Mouse (Mus musculus): Measurements from ENCODE around the gene Taldo1. TPM values are rescaled to one million over a fixed set of nuclear protein-coding genes. Genes with fewer than 3 reads are reported as not detected.

Taldo1 gene
- polyA plus RNA-seq, 1 experiment from 2014 or later, result 322 TPM

DNA sequence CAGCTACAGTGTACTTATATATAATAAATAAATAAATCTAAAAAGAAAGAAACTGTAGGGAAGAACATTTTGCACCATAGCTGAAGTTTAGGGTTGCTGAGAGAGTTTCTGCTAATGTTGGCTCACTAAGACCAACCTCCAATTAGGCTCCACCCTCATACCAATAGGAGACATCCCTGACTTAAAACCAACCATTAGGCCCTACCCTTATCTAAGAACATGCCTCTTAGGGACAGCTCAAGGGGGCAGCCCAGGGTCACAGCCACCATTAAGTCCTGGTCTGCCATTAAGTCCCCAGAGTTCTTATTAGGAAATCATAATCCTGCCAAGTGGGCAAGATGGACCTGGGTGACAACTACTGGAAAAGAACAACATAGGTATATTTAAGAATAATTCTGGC lies 17.6 kb upstream of the Taldo1 start:
- ATAC-seq (ENCODE audit: low FRiP score, low TSS enrichment), result no peak
- Histone ChIP-seq H3K27me3 (ENCODE audit: control insufficient read depth, insufficient read depth, low read length) (no peaks in the 10 kb centered on the region), H3K4me2 (replicated peaks; ENCODE audit: low read depth, low read length) (no peak overlapping the region), H3K9ac (ENCODE audit: low read depth, low read length) (no peak overlapping the region), H3K4me3 (ENCODE audit: low read length) (no peak overlapping the region), H3K36me3 (ENCODE audit: control insufficient read depth, insufficient read depth, low read length) (no peaks in the 10 kb centered on the region), H3K9me3 (ENCODE audit: control insufficient read depth, low read length) (no peaks in the 10 kb centered on the region), H3K4me1 (ENCODE audit: control insufficient read depth, insufficient read depth, low read length) (no peaks in the 10 kb centered on the region), H3K27ac (ENCODE audit: low read depth, low read length) (no peak overlapping the region)

DNA sequence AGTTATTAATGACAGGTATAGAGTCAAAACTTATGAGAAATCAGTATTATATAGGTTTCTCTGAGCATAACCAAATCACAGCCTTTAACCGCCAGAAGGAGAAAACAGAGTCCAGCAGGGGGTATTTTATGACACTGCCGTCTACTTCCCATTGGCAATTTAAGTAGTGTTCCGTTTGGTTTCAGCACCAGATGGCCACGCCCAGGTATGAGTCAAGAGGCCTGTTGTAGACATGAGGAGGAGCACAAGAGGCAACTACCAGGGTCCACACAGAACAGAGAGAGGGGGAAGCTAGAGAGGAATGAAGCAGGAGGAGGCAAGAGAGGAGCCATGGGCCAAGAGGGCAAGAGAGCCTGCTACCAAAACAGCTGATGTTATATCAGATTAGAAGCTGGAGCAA lies 12.4 kb upstream of the Taldo1 start:
- Histone ChIP-seq H3K27ac (ENCODE audit: low read depth, low read length) (no peak overlapping the region), H3K27me3 (ENCODE audit: control insufficient read depth, insufficient read depth, low read length) (no peaks in the 10 kb centered on the region), H3K9me3 (ENCODE audit: control insufficient read depth, low read length) (no peaks in the 10 kb centered on the region), H3K4me2 (replicated peaks; ENCODE audit: low read depth, low read length) (no peak overlapping the region), H3K36me3 (ENCODE audit: control insufficient read depth, insufficient read depth, low read length) (no peaks in the 10 kb centered on the region), H3K4me1 (ENCODE audit: control insufficient read depth, insufficient read depth, low read length) (no peaks in the 10 kb centered on the region), H3K4me3 (ENCODE audit: low read length) (no peak overlapping the region), H3K9ac (ENCODE audit: low read depth, low read length) (no peak overlapping the region)
- ATAC-seq (ENCODE audit: low FRiP score, low TSS enrichment), result no peak
- 34% methylated on average over 4 of the region's 4 CpGs for WGBS

DNA sequence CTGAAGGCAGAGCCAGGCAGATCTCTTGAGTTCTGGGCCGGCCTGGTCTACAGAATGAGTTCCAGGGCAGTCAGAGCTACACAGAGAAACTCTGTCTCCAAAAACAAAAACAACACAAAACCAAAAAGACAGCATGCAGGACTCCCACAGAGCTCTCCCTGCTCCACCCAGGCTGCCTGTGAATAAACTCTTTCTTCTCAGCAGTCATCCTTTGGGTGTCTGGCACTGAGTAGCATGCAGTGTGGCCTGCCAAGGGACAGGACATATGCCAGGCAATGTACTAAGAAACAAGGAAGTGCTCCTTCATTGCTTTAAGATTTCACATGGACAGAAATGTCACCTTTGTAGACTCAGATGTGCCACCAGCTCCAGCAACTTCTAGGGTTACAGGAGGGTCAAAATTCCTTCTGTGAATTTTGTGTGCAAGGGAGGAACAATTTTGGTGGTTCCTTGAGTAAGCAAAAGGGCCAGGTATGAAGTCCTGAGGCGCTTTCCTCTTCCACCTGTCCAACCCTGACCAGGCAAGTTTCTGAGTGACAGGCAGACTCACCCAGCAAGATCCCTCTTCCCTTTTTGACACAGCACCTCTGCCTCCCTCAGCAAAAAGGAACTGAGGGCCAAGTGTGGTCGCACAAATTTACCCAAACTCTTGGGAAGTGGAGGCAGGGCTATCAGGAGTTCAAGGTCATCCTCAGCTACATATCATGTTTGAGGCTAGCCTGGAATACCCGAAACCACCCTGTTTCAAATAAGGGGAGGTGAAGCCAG lies 10.7 kb upstream of the Taldo1 start:
- no peak overlapping the region for H3K4me2 ChIP-seq (replicated peaks; ENCODE audit: low read depth, low read length)
- H3K4me1 ChIP-seq (ENCODE audit: control insufficient read depth, insufficient read depth, low read length), result no peaks in the 10 kb centered on the region
- no peaks in the 10 kb centered on the region for H3K9me3 ChIP-seq (ENCODE audit: control insufficient read depth, low read length)
- H3K9ac ChIP-seq (ENCODE audit: low read depth, low read length), result no peak overlapping the region
- H3K27me3 ChIP-seq (ENCODE audit: control insufficient read depth, insufficient read depth, low read length), result no peaks in the 10 kb centered on the region
- 73% methylated on average over 4 of the region's 4 CpGs for WGBS
- no peak for ATAC-seq (ENCODE audit: low FRiP score, low TSS enrichment)
- H3K27ac ChIP-seq (ENCODE audit: low read depth, low read length), result no peak overlapping the region
- H3K4me3 ChIP-seq (ENCODE audit: low read length), result no peak overlapping the region
- H3K36me3 ChIP-seq (ENCODE audit: control insufficient read depth, insufficient read depth, low read length), result no peaks in the 10 kb centered on the region

DNA sequence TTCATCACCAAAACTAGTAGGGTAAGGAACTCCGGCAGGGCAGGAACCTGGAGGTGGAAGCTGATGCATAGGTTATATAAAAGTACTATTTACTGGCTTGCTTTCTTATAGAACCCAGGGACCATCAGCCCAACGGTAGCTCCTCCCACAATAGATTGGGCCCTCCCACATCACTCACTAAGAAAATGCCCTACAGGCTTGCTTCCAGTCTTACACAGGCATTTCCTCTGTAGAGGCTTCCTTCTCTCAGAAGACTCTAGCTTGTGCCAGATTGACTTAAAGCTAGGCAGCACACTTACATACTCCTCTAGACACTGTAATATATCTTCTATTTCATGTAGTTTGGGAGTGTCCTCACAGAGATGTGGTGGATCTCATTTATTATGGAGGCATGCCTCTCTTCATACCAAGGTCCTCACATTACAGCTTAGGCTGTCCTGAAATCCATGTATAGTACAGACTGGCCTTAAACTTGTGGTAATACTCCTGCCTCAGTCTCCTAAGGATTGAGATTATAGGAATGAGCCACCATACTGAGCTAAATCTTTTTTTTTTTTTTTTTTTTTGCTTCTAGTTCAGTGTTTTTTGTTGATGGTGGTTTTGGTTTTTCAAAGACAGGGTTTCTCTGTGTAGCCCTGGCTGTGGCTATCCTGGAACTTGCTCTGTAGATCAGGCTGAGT lies 4.1 kb upstream of the Taldo1 start:
- H3K4me1 ChIP-seq (ENCODE audit: control insufficient read depth, insufficient read depth, low read length), result peaks cover 5% of the 10 kb centered on the region
- 37% methylated on average over 2 of the region's 2 CpGs for WGBS
- no peaks in the 10 kb centered on the region for H3K36me3 ChIP-seq (ENCODE audit: control insufficient read depth, insufficient read depth, low read length)
- no peaks in the 10 kb centered on the region for H3K27me3 ChIP-seq (ENCODE audit: control insufficient read depth, insufficient read depth, low read length)
- H3K9ac ChIP-seq (ENCODE audit: low read depth, low read length), result no peak overlapping the region
- no peak overlapping the region for H3K4me3 ChIP-seq (ENCODE audit: low read length)
- no peak overlapping the region for H3K4me2 ChIP-seq (replicated peaks; ENCODE audit: low read depth, low read length)
- ATAC-seq (ENCODE audit: low FRiP score, low TSS enrichment), result no peak
- no peaks in the 10 kb centered on the region for H3K9me3 ChIP-seq (ENCODE audit: control insufficient read depth, low read length)
- no peak overlapping the region for H3K27ac ChIP-seq (ENCODE audit: low read depth, low read length)

DNA sequence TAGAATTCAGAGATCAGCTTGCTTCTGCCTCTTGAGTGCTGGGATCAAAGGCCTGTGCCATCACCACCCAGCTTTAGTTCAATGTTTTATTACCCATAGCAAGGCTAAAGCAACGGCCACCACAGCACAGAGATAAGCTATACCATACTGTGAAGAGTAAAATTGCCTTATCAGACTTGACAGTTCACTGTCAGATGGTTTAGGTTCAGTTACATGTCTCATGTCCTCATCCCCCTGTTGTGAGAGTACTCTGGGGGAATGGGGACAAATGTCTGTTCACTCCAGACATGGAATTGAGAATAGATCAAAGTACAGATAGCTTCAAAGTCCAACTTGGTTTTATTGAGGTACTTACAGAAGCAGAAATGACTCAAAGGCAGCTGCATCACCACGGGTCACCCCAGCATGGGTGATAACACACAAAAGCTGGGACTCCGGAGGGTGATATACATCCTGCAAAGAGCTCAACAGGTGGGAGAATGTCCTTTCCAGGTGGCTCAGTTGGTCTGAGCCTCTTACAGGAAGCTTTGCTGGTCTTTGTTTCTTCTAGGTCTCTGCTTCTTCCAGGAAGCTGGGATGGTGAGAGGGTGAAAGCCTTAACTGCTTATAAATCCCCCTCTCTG lies 3.4 kb upstream of the Taldo1 start:
- Histone ChIP-seq H3K36me3 (ENCODE audit: control insufficient read depth, insufficient read depth, low read length) (no peaks in the 10 kb centered on the region), H3K9me3 (ENCODE audit: control insufficient read depth, low read length) (no peaks in the 10 kb centered on the region), H3K4me2 (replicated peaks; ENCODE audit: low read depth, low read length) (no peak overlapping the region), H3K27ac (ENCODE audit: low read depth, low read length) (no peak overlapping the region), H3K4me3 (ENCODE audit: low read length) (no peak overlapping the region), H3K9ac (ENCODE audit: low read depth, low read length) (no peak overlapping the region), H3K4me1 (ENCODE audit: control insufficient read depth, insufficient read depth, low read length) (peaks cover 8% of the 10 kb centered on the region), H3K27me3 (ENCODE audit: control insufficient read depth, insufficient read depth, low read length) (no peaks in the 10 kb centered on the region)
- ATAC-seq (ENCODE audit: low FRiP score, low TSS enrichment), result no peak
- 33% methylated on average over 3 of the region's 3 CpGs for WGBS

GRCm38 (mm10) chr7:141390326-141391259 lies 1.4 kb upstream of the Taldo1 start:
- Histone ChIP-seq H3K4me1 (ENCODE audit: control insufficient read depth, insufficient read depth, low read length) (peaks cover 8% of the 10 kb centered on the region), H3K27me3 (ENCODE audit: control insufficient read depth, insufficient read depth, low read length) (no peaks in the 10 kb centered on the region), H3K27ac (ENCODE audit: low read depth, low read length) (no peak overlapping the region), H3K36me3 (ENCODE audit: control insufficient read depth, insufficient read depth, low read length) (no peaks in the 10 kb centered on the region), H3K4me3 (ENCODE audit: low read length) (no peak overlapping the region), H3K9me3 (ENCODE audit: control insufficient read depth, low read length) (no peaks in the 10 kb centered on the region), H3K9ac (ENCODE audit: low read depth, low read length) (no peak overlapping the region), H3K4me2 (replicated peaks; ENCODE audit: low read depth, low read length) (peak overlapping the region; percentile 92; the same call in 1 of the 2 replicates)
- 54% methylated on average over 9 of the region's 9 CpGs for WGBS
- ATAC-seq (ENCODE audit: low FRiP score, low TSS enrichment), result no peak

DNA sequence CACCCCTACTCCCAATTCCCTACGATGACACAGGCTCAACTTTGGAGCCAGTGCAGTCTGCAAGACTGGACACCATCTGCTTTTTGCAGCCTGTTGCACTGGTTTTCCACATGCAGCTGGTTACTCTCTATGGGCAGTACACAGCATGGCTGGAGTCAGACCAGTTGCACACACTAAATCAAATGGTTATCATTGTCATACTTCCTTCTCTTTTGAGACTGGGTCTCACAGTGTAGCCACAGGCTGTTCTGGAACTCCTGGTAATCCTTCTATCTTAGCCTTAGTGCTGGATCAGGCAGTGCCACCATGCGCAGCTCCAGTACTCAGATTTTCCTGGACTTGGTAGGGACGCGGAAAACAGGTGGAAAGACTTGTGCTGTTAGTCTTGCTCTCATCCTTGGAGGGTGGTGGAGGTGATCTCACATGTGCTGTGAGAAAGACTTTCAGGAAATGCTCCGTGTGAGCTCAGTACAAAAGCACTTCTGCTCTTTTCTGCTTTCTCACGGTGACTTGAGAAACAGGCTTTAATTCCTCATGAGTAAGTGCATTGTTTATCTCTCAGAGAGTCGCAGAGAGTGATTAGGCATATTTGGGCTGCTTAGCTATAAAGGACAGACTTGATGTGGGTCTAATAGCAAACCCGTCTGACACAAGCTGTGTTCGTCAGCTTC lies 688 bp downstream of the Taldo1 start:
- H3K9me3 ChIP-seq (ENCODE audit: control insufficient read depth, low read length), result no peaks in the 10 kb centered on the region
- peak overlapping the region; percentile 62 for H3K4me3 ChIP-seq (ENCODE audit: low read length)
- 38% methylated on average over 9 of the region's 9 CpGs for WGBS
- H3K9ac ChIP-seq (ENCODE audit: low read depth, low read length), result peak overlapping the region; percentile 76
- no peak overlapping the region; the same call in 1 of the 2 replicates for H3K27ac ChIP-seq (ENCODE audit: low read depth, low read length)
- H3K4me1 ChIP-seq (ENCODE audit: control insufficient read depth, insufficient read depth, low read length), result peaks cover 8% of the 10 kb centered on the region
- H3K36me3 ChIP-seq (ENCODE audit: control insufficient read depth, insufficient read depth, low read length), result peaks cover 11% of the 10 kb centered on the region; the same call in 1 of the 2 replicates
- no peak for ATAC-seq (ENCODE audit: low FRiP score, low TSS enrichment)
- no peaks in the 10 kb centered on the region for H3K27me3 ChIP-seq (ENCODE audit: control insufficient read depth, insufficient read depth, low read length)
- peak overlapping the region; percentile 92 for H3K4me2 ChIP-seq (replicated peaks; ENCODE audit: low read depth, low read length)

GRCm38 (mm10) chr7:141394158-141394557 lies 2.2 kb downstream of the Taldo1 start:
- Histone ChIP-seq H3K27ac (ENCODE audit: low read depth, low read length) (no peak overlapping the region), H3K9me3 (ENCODE audit: control insufficient read depth, low read length) (no peaks in the 10 kb centered on the region), H3K4me2 (replicated peaks; ENCODE audit: low read depth, low read length) (no peak overlapping the region), H3K9ac (ENCODE audit: low read depth, low read length) (no peak overlapping the region), H3K4me1 (ENCODE audit: control insufficient read depth, insufficient read depth, low read length) (peaks cover 8% of the 10 kb centered on the region), H3K27me3 (ENCODE audit: control insufficient read depth, insufficient read depth, low read length) (no peaks in the 10 kb centered on the region), H3K36me3 (ENCODE audit: control insufficient read depth, insufficient read depth, low read length) (peaks cover 24% of the 10 kb centered on the region), H3K4me3 (ENCODE audit: low read length) (no peak overlapping the region)
- no peak for ATAC-seq (ENCODE audit: low FRiP score, low TSS enrichment)
- 89% methylated on average over 7 of the region's 7 CpGs for WGBS

Data from kidney, embryonic 14.5 days (tissue).